Mouse (Mus musculus): ENCODE measurements around the gene Npdc1. TPM values are rescaled to one million over a fixed set of nuclear protein-coding genes. Genes with fewer than 3 reads are reported as not detected.
A peak's percentile ranks its signal among the peaks of the same experiment; 100 is the strongest.

Npdc1 gene
- total and polyA plus RNA-seq, 2 experiments from 2014 or later, result 188 to 442 TPM

DNA sequence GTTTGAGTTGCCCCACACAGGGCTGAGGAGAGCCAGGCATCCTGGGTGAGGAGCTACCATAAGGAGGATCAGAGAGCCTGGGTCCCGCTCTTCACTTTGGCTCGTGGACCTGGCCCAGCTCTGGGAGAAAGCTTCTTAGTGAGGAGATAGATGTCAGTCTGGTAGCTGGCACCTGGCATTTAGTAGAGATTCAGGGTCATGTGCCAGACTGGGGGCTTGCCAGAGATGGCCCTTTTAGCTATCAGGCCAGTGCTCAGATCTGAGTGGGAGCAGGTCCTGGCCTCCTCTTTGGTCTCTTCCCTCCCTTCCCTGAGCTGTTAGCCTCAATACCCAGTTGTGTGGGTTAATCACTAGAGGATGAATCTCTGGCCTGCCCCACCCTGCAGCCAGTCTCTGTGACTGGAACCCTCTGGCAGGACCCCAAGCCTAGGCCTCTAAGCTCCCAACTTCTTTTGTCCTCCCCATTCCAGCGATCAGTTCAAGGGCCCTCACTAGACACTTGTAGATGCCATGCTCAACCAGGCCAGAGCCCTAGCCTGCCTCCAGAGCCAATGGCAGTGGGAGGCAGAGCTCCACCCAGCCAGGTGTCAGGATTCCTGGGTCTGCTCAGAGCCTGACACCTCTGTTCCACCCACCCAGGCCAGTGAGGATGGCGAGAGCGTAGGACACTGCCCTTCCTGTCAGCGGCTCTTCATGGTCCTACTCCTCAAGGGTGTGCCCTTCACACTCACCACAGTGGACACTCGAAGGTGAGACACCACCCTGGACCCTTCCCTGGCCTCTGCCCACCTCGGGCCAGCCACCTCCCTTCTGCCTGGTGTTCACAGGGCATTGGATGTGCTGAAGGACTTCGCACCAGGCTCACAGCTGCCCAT is 58.1 kb downstream of the Npdc1 start:
- TF ChIP-seq CTCF (IDR thresholded peaks at IDR 0.05; ENCODE audit: low read depth), result no peak
- Histone ChIP-seq H3K27me3 (ENCODE audit: insufficient read depth, low read length) (no peaks in the 10 kb centered on the region), H3K4me2 (ENCODE audit: low read depth) (no peak overlapping the region), H3K9ac (no peak overlapping the region), H3K36me3 (ENCODE audit: insufficient read depth) (peaks cover 19% of the 10 kb centered on the region), H3K9me3 (ENCODE audit: low read length) (no peaks in the 10 kb centered on the region), H3K4me3 (ENCODE audit: low read depth, low read length) (no peak overlapping the region), H3K4me1 (ENCODE audit: insufficient read depth) (peaks cover 13% of the 10 kb centered on the region; the same call in 1 of the 2 replicates), H3K27ac (ENCODE audit: low read depth, low read length) (no peak overlapping the region)
- DNase-seq, result no peak
- 85% methylated on average over 9 of the region's 9 CpGs for WGBS
- ATAC-seq, result no peak

DNA sequence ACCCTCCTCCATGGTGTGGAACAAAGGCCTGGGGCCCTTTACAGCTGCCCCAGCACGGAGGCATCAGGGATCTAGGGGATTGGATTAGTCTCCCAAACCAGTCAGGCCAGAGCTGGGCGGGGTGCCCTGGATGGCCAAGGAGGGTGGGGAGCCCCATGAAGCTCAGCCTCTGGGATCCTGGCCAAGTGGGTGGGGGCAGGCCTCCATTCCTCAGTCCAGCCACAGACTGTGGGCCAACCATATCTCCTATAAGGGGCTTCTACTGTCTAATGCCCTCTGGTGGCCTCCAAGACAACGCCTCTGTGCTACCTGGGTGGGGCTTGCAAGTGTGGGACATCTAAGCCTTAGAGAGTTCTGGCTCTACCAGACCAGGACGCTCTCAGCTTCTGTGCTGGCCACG is 59.8 kb downstream of the Npdc1 start:
- ATAC-seq, result no peak
- Histone ChIP-seq H3K27ac (ENCODE audit: low read depth, low read length) (no peak overlapping the region), H3K27me3 (ENCODE audit: insufficient read depth, low read length) (no peaks in the 10 kb centered on the region), H3K4me1 (ENCODE audit: insufficient read depth) (peaks cover 13% of the 10 kb centered on the region; the same call in 1 of the 2 replicates), H3K4me2 (ENCODE audit: low read depth) (peak overlapping the region; percentile 0; the same call in 1 of the 2 replicates), H3K4me3 (ENCODE audit: low read depth, low read length) (no peak overlapping the region), H3K9ac (no peak overlapping the region), H3K36me3 (ENCODE audit: insufficient read depth) (peaks cover 19% of the 10 kb centered on the region), H3K9me3 (ENCODE audit: low read length) (no peaks in the 10 kb centered on the region)
- TF ChIP-seq CTCF (IDR thresholded peaks at IDR 0.05; ENCODE audit: low read depth), result no peak
- no peak for DNase-seq
- 78% methylated on average over 5 of the region's 5 CpGs for WGBS

Small RNAs within 50 kb of the gene (microRNA-seq; reads per million reads assigned to microRNA genes)
- 0.77 to 1.6 reads per million in 2 experiments for gene Mir3087

Other genes with a start within 250 kb of the Npdc1 start
Only the 30 nearest of the 40 such genes appear.
- 553 and 579 TPM in 2 replicates for gene Tubb4b, start 174.6 kb upstream of the Npdc1 start, total RNA-seq (2014; rRNA removed)
- 382 and 469 TPM in 2 replicates for gene Tubb4b, start 174.6 kb upstream of the Npdc1 start, polyA plus RNA-seq (2015; fragmentation: Nextera tagmentation; extraction: Ambion mirVana)
- gene Slc34a3, start 165.0 kb upstream of the Npdc1 start, total RNA-seq (2014; rRNA removed), result not detected in 2 replicates
- gene Slc34a3, start 165.0 kb upstream of the Npdc1 start, polyA plus RNA-seq (2015; fragmentation: Nextera tagmentation; extraction: Ambion mirVana), result not detected in 2 replicates
- gene Rnf224, start 162.6 kb upstream of the Npdc1 start, total RNA-seq (2014; rRNA removed), result not detected in 2 replicates
- not detected in 2 replicates for gene Rnf224, start 162.6 kb upstream of the Npdc1 start, polyA plus RNA-seq (2015; fragmentation: Nextera tagmentation; extraction: Ambion mirVana)
- gene Rnf208, start 157.1 kb upstream of the Npdc1 start, total RNA-seq (2014; rRNA removed), result 77.6 and 84.1 TPM in 2 replicates
- 193 and 205 TPM in 2 replicates for gene Rnf208, start 157.1 kb upstream of the Npdc1 start, polyA plus RNA-seq (2015; fragmentation: Nextera tagmentation; extraction: Ambion mirVana)
- gene Cysrt1, start 156.9 kb upstream of the Npdc1 start, total RNA-seq (2014; rRNA removed), result not detected in 2 replicates
- not detected in 2 replicates for gene Cysrt1, start 156.9 kb upstream of the Npdc1 start, polyA plus RNA-seq (2015; fragmentation: Nextera tagmentation; extraction: Ambion mirVana)
- 10.1 and 12.8 TPM in 2 replicates for gene AL732309.1, start 152.5 kb upstream of the Npdc1 start, total RNA-seq (2014; rRNA removed)
- gene AL732309.1, start 152.5 kb upstream of the Npdc1 start, polyA plus RNA-seq (2015; fragmentation: Nextera tagmentation; extraction: Ambion mirVana), result 3.0 and 3.1 TPM in 2 replicates
- 29.2 and 42.5 TPM in 2 replicates for gene Tmem203, start 143.9 kb upstream of the Npdc1 start, total RNA-seq (2014; rRNA removed)
- 22.7 and 27.7 TPM in 2 replicates for gene Tmem203, start 143.9 kb upstream of the Npdc1 start, polyA plus RNA-seq (2015; fragmentation: Nextera tagmentation; extraction: Ambion mirVana)
- gene Tprn, start 136.7 kb upstream of the Npdc1 start, total RNA-seq (2014; rRNA removed), result 15.2 and 18.1 TPM in 2 replicates
- gene Tprn, start 136.7 kb upstream of the Npdc1 start, polyA plus RNA-seq (2015; fragmentation: Nextera tagmentation; extraction: Ambion mirVana), result 16.4 and 18.8 TPM in 2 replicates
- gene Ssna1, start 126.9 kb upstream of the Npdc1 start, total RNA-seq (2014; rRNA removed), result 108 and 127 TPM in 2 replicates
- gene Ssna1, start 126.9 kb upstream of the Npdc1 start, polyA plus RNA-seq (2015; fragmentation: Nextera tagmentation; extraction: Ambion mirVana), result 189 and 195 TPM in 2 replicates
- 30.2 and 37.9 TPM in 2 replicates for gene Anapc2, start 126.9 kb upstream of the Npdc1 start, total RNA-seq (2014; rRNA removed)
- 90.7 and 108 TPM in 2 replicates for gene Anapc2, start 126.9 kb upstream of the Npdc1 start, polyA plus RNA-seq (2015; fragmentation: Nextera tagmentation; extraction: Ambion mirVana)
- gene Tmem210, start 111.2 kb upstream of the Npdc1 start, total RNA-seq (2014; rRNA removed), result not detected in 2 replicates
- not detected in 2 replicates for gene Tmem210, start 111.2 kb upstream of the Npdc1 start, polyA plus RNA-seq (2015; fragmentation: Nextera tagmentation; extraction: Ambion mirVana)
- not detected in 2 replicates for gene Lrrc26, start 109.4 kb upstream of the Npdc1 start, total RNA-seq (2014; rRNA removed)
- 0.15 TPM in 1 of 2 replicates, not detected in the other for gene Lrrc26, start 109.4 kb upstream of the Npdc1 start, polyA plus RNA-seq (2015; fragmentation: Nextera tagmentation; extraction: Ambion mirVana)
- 77.3 and 88.5 TPM in 2 replicates for gene Grin1, start 80.2 kb upstream of the Npdc1 start, total RNA-seq (2014; rRNA removed)
- gene Grin1, start 80.2 kb upstream of the Npdc1 start, polyA plus RNA-seq (2015; fragmentation: Nextera tagmentation; extraction: Ambion mirVana), result 46.9 and 58.2 TPM in 2 replicates
- gene Man1b1, start 67.0 kb upstream of the Npdc1 start, total RNA-seq (2014; rRNA removed), result 54.0 and 66.1 TPM in 2 replicates
- 35.5 and 43.8 TPM in 2 replicates for gene Man1b1, start 67.0 kb upstream of the Npdc1 start, polyA plus RNA-seq (2015; fragmentation: Nextera tagmentation; extraction: Ambion mirVana)
- 17.4 and 21.7 TPM in 2 replicates for gene Dpp7, start 43.0 kb upstream of the Npdc1 start, total RNA-seq (2014; rRNA removed)
- gene Dpp7, start 43.0 kb upstream of the Npdc1 start, polyA plus RNA-seq (2015; fragmentation: Nextera tagmentation; extraction: Ambion mirVana), result 15.3 and 19.8 TPM in 2 replicates
- 4.1 and 5.2 TPM in 2 replicates for gene Uap1l1, start 33.7 kb upstream of the Npdc1 start, total RNA-seq (2014; rRNA removed)
- gene Uap1l1, start 33.7 kb upstream of the Npdc1 start, polyA plus RNA-seq (2015; fragmentation: Nextera tagmentation; extraction: Ambion mirVana), result 10.4 and 11.9 TPM in 2 replicates
- 13.2 and 13.9 TPM in 2 replicates for gene Sapcd2, start 27.0 kb upstream of the Npdc1 start, total RNA-seq (2014; rRNA removed)
- gene Sapcd2, start 27.0 kb upstream of the Npdc1 start, polyA plus RNA-seq (2015; fragmentation: Nextera tagmentation; extraction: Ambion mirVana), result 9.5 and 12.7 TPM in 2 replicates
- gene Entpd2, start 3.5 kb upstream of the Npdc1 start, total RNA-seq (2014; rRNA removed), result 8.2 and 13.5 TPM in 2 replicates
- gene Entpd2, start 3.5 kb upstream of the Npdc1 start, polyA plus RNA-seq (2015; fragmentation: Nextera tagmentation; extraction: Ambion mirVana), result 14.2 and 18.2 TPM in 2 replicates
- 1.3 TPM in 1 of 2 replicates, not detected in the other for gene Fut7, start 23.9 kb downstream of the Npdc1 start, total RNA-seq (2014; rRNA removed)
- 0.17 and 0.23 TPM in 2 replicates for gene Fut7, start 23.9 kb downstream of the Npdc1 start, polyA plus RNA-seq (2015; fragmentation: Nextera tagmentation; extraction: Ambion mirVana)
- gene Abca2, start 29.4 kb downstream of the Npdc1 start, total RNA-seq (2014; rRNA removed), result 51.5 and 67.4 TPM in 2 replicates
- 8.8 and 10.5 TPM in 2 replicates for gene Abca2, start 29.4 kb downstream of the Npdc1 start, polyA plus RNA-seq (2015; fragmentation: Nextera tagmentation; extraction: Ambion mirVana)
- gene Clic3, start 57.5 kb downstream of the Npdc1 start, total RNA-seq (2014; rRNA removed), result 0.48 TPM in 1 of 2 replicates, not detected in the other
- gene Clic3, start 57.5 kb downstream of the Npdc1 start, polyA plus RNA-seq (2015; fragmentation: Nextera tagmentation; extraction: Ambion mirVana), result 2.5 and 3.6 TPM in 2 replicates
- 154 and 164 TPM in 2 replicates for gene Paxx, start 61.7 kb downstream of the Npdc1 start, total RNA-seq (2014; rRNA removed)
- 151 and 154 TPM in 2 replicates for gene Paxx, start 61.7 kb downstream of the Npdc1 start, polyA plus RNA-seq (2015; fragmentation: Nextera tagmentation; extraction: Ambion mirVana)
- 1,270 and 1,729 TPM in 2 replicates for gene Ptgds, start 70.7 kb downstream of the Npdc1 start, total RNA-seq (2014; rRNA removed)
- gene Ptgds, start 70.7 kb downstream of the Npdc1 start, polyA plus RNA-seq (2015; fragmentation: Nextera tagmentation; extraction: Ambion mirVana), result 1,561 and 1,919 TPM in 2 replicates
- gene Lcn12, start 94.6 kb downstream of the Npdc1 start, total RNA-seq (2014; rRNA removed), result not detected in 2 replicates
- not detected in 2 replicates for gene Lcn12, start 94.6 kb downstream of the Npdc1 start, polyA plus RNA-seq (2015; fragmentation: Nextera tagmentation; extraction: Ambion mirVana)
- gene Fbxw5, start 101.4 kb downstream of the Npdc1 start, total RNA-seq (2014; rRNA removed), result 120 and 140 TPM in 2 replicates
- 93.8 and 116 TPM in 2 replicates for gene Fbxw5, start 101.4 kb downstream of the Npdc1 start, polyA plus RNA-seq (2015; fragmentation: Nextera tagmentation; extraction: Ambion mirVana)
- gene C8g, start 102.4 kb downstream of the Npdc1 start, total RNA-seq (2014; rRNA removed), result 0.85 and 2.4 TPM in 2 replicates
- 4.0 and 4.3 TPM in 2 replicates for gene C8g, start 102.4 kb downstream of the Npdc1 start, polyA plus RNA-seq (2015; fragmentation: Nextera tagmentation; extraction: Ambion mirVana)
- 8.0 and 9.6 TPM in 2 replicates for gene Traf2, start 147.6 kb downstream of the Npdc1 start, total RNA-seq (2014; rRNA removed)
- 7.8 and 9.2 TPM in 2 replicates for gene Traf2, start 147.6 kb downstream of the Npdc1 start, polyA plus RNA-seq (2015; fragmentation: Nextera tagmentation; extraction: Ambion mirVana)
- 151 and 174 TPM in 2 replicates for gene Edf1, start 158.5 kb downstream of the Npdc1 start, total RNA-seq (2014; rRNA removed)
- 368 and 392 TPM in 2 replicates for gene Edf1, start 158.5 kb downstream of the Npdc1 start, polyA plus RNA-seq (2015; fragmentation: Nextera tagmentation; extraction: Ambion mirVana)
- gene Mamdc4, start 175.5 kb downstream of the Npdc1 start, total RNA-seq (2014; rRNA removed), result 1.0 and 9.0 TPM in 2 replicates
- gene Mamdc4, start 175.5 kb downstream of the Npdc1 start, polyA plus RNA-seq (2015; fragmentation: Nextera tagmentation; extraction: Ambion mirVana), result 0.21 and 0.26 TPM in 2 replicates
- 33.7 and 43.2 TPM in 2 replicates for gene Phpt1, start 175.9 kb downstream of the Npdc1 start, total RNA-seq (2014; rRNA removed)
- 171 and 185 TPM in 2 replicates for gene Phpt1, start 175.9 kb downstream of the Npdc1 start, polyA plus RNA-seq (2015; fragmentation: Nextera tagmentation; extraction: Ambion mirVana)